Mouse (Mus musculus): ENCODE measurements around the gene Cnot11. TPM values are rescaled to one million over a fixed set of nuclear protein-coding genes. Genes with fewer than 3 reads are reported as not detected.

Gene Cnot11
- 10.6 and 12.7 TPM in 2 replicates for polyA plus RNA-seq (2015; fragmentation: Nextera tagmentation; extraction: Ambion mirVana)

GRCm38 (mm10) chr1:39534831-39535230 is at the start of gene Cnot11:
Gene Cnot11 (plus strand): TSS chr1:39534992.

GRCm38 (mm10) chr1:39577253-39577705 is 42.5 kb downstream of the Cnot11 start, which contains the start of gene Rnf149:
Gene Rnf149 (minus strand): TSS chr1:39577405.

Other genes with a start within 250 kb of the Cnot11 start
- gene Rpl31, start 167.2 kb upstream of the Cnot11 start, polyA plus RNA-seq (2015; fragmentation: Nextera tagmentation; extraction: Ambion mirVana): 510 and 548 TPM in 2 replicates
- gene Tbc1d8, start 56.2 kb upstream of the Cnot11 start, polyA plus RNA-seq (2015; fragmentation: Nextera tagmentation; extraction: Ambion mirVana): 5.3 and 5.4 TPM in 2 replicates
- gene Rnf149, start 42.4 kb downstream of the Cnot11 start, polyA plus RNA-seq (2015; fragmentation: Nextera tagmentation; extraction: Ambion mirVana): 14.1 and 16.7 TPM in 2 replicates
- gene Creg2, start 116.5 kb downstream of the Cnot11 start, polyA plus RNA-seq (2015; fragmentation: Nextera tagmentation; extraction: Ambion mirVana): 0.04 and 0.10 TPM in 2 replicates
- 0.11 TPM in 1 of 2 replicates, not detected in the other for gene Rfx8, start 186.0 kb downstream of the Cnot11 start, polyA plus RNA-seq (2015; fragmentation: Nextera tagmentation; extraction: Ambion mirVana)

Measured in urinary bladder, postnatal 0 days (tissue).